Comparison of ENCODE assay signal across 14 mouse cellular contexts in the genomic region with DNA sequence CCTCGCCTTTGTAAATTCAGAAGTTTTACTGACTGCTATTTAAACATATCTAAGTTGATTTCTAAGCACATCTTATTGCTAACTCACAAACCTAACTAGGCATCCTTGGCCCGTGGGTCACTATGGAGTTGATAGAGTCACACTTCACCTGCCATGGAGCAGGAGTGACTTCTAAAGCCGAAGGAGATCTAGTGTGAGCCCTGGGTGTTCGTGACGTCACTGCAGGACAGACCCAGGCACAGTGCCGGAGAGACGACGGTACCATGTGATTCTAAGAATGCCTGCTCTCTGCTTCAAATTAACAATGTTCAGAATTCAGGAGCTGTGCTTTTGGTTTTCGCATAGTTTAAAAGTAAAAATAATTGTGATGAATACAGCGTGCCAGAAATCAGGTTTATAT. TPM values are rescaled to one million over a fixed set of nuclear protein-coding genes. Genes with fewer than 3 reads are reported as not detected.
DNase-seq lines count a peak whose midpoint lies in the region; ATAC-seq and TF ChIP-seq lines count a peak whose summit lies in the region.
"Had no signal": no experiment of that assay in that cellular context is flagged by ENCODE, and none has a peak within 500 bp of the region (broad histone marks: within the 10 kb centered on the region; RNA-seq: fewer than 3 reads in every experiment).

No protein-coding gene starts in this region.

- TF ChIP-seq POLR2A in cortical plate, adult 2 months (IDR thresholded peaks at IDR 0.05; ENCODE audit: extremely low read depth, insufficient read depth, low read length) = peak; percentile 40; the same call in 1 of the 2 replicates
- TF ChIP-seq POLR2A in limb, embryonic 14.5 days (IDR thresholded peaks at IDR 0.05; ENCODE audit: borderline replicate concordance, extremely low read depth, insufficient read depth, insufficient read length) = peak; percentile 37; the same call in 1 of the 2 replicates

- no peak for ATAC-seq in kidney, embryonic 14.5 days (ENCODE audit: low FRiP score, low TSS enrichment)
- ATAC-seq in neural tube, embryonic 13.5 days (ENCODE audit: low read depth) = no peak
- no peak for ATAC-seq in limb, embryonic 14.5 days (ENCODE audit: low FRiP score, low read depth)
- ATAC-seq: CD4-positive, CD25-positive, alpha-beta regulatory T cell, adult 4 months; intestine, postnatal 0 days had no signal

- H3K27ac ChIP-seq in kidney, embryonic 14.5 days (ENCODE audit: low read depth, low read length) = peak overlapping the region; percentile 15; the same call in 1 of the 2 replicates
- H3K27ac ChIP-seq in neural tube, embryonic 13.5 days (replicated peaks) = peak overlapping the region; percentile 40; the same call in 1 of the 2 replicates
- no peak overlapping the region for H3K27ac ChIP-seq in cortical plate, adult 2 months (ENCODE audit: insufficient read depth, low read length)
- 0 out of 2 replicates have a peak overlapping the region, but pooled peaks have one; percentile 21 for H3K27ac ChIP-seq in limb, embryonic 14.5 days (replicated peaks; ENCODE audit: low read depth, low read length)
- no peak overlapping the region for H3K27ac ChIP-seq in forebrain, embryonic 10.5 days

- H3K4me1 ChIP-seq in kidney, embryonic 14.5 days (ENCODE audit: control insufficient read depth, insufficient read depth, low read length) = peaks cover 14% of the 10 kb centered on the region
- H3K4me1 ChIP-seq in neural tube, embryonic 13.5 days (replicated peaks) = peaks cover 33% of the 10 kb centered on the region
- peaks cover 6% of the 10 kb centered on the region for H3K4me1 ChIP-seq in cortical plate, adult 2 months (ENCODE audit: control insufficient read depth, insufficient read depth, low read length)
- peaks cover 21% of the 10 kb centered on the region for H3K4me1 ChIP-seq in limb, embryonic 14.5 days (ENCODE audit: control insufficient read depth, insufficient read depth, low read length)
- H3K4me1 ChIP-seq in forebrain, embryonic 10.5 days = peaks cover 36% of the 10 kb centered on the region

- 60% methylated on average over 10 of the region's 10 CpGs for WGBS in kidney, embryonic 14.5 days
- 77% methylated on average over 10 of the region's 10 CpGs for WGBS in neural tube, embryonic 13.5 days
- 59% methylated on average over 10 of the region's 10 CpGs for WGBS in limb, embryonic 14.5 days
- 90% methylated on average over 10 of the region's 10 CpGs for WGBS in forebrain, embryonic 10.5 days

- H3K9me3 ChIP-seq in kidney, embryonic 14.5 days (ENCODE audit: control insufficient read depth, low read length) = no peaks in the 10 kb centered on the region
- H3K9me3 ChIP-seq in neural tube, embryonic 13.5 days = no peaks in the 10 kb centered on the region
- no peaks in the 10 kb centered on the region for H3K9me3 ChIP-seq in limb, embryonic 14.5 days (ENCODE audit: control insufficient read depth, low read length)
- H3K9me3 ChIP-seq in forebrain, embryonic 10.5 days = no peaks in the 10 kb centered on the region
- H3K9me3 ChIP-seq: hindbrain, embryonic 13.5 days had no signal

- H3K36me3 ChIP-seq in kidney, embryonic 14.5 days (ENCODE audit: control insufficient read depth, insufficient read depth, low read length) = peaks cover 25% of the 10 kb centered on the region
- peaks cover 32% of the 10 kb centered on the region for H3K36me3 ChIP-seq in neural tube, embryonic 13.5 days
- peaks cover 16% of the 10 kb centered on the region for H3K36me3 ChIP-seq in limb, embryonic 14.5 days (ENCODE audit: control insufficient read depth, insufficient read depth, low read length)
- peaks cover 43% of the 10 kb centered on the region for H3K36me3 ChIP-seq in forebrain, embryonic 10.5 days (replicated peaks)

- no peak overlapping the region for H3K4me3 ChIP-seq in kidney, embryonic 14.5 days (ENCODE audit: low read length)
- no peak overlapping the region for H3K4me3 ChIP-seq in neural tube, embryonic 13.5 days
- no peak overlapping the region for H3K4me3 ChIP-seq in cortical plate, adult 2 months (ENCODE audit: insufficient read depth, low read length)
- H3K4me3 ChIP-seq in limb, embryonic 14.5 days (replicated peaks; ENCODE audit: low read length) = no peak overlapping the region
- no peak overlapping the region for H3K4me3 ChIP-seq in forebrain, embryonic 10.5 days

- no peak overlapping the region for H3K9ac ChIP-seq in kidney, embryonic 14.5 days (ENCODE audit: low read depth, low read length)
- H3K9ac ChIP-seq in neural tube, embryonic 13.5 days = no peak overlapping the region
- no peak overlapping the region for H3K9ac ChIP-seq in limb, embryonic 14.5 days (ENCODE audit: low read depth, low read length, severe bottlenecking)

- H3K27me3 ChIP-seq in kidney, embryonic 14.5 days (ENCODE audit: control insufficient read depth, insufficient read depth, low read length) = no peaks in the 10 kb centered on the region
- H3K27me3 ChIP-seq in neural tube, embryonic 13.5 days = no peaks in the 10 kb centered on the region
- H3K27me3 ChIP-seq in limb, embryonic 14.5 days (ENCODE audit: control insufficient read depth, insufficient read depth, low read length) = no peaks in the 10 kb centered on the region
- no peaks in the 10 kb centered on the region for H3K27me3 ChIP-seq in forebrain, embryonic 10.5 days (ENCODE audit: poor library complexity, severe bottlenecking)
- H3K27me3 ChIP-seq: hindbrain, embryonic 13.5 days had no signal

- TF ChIP-seq CTCF in cortical plate, adult 2 months (IDR thresholded peaks at IDR 0.05; ENCODE audit: extremely low read depth, insufficient read depth, low read length) = no peak

- DNase-seq in kidney, adult 18-20 months = no peak
- DNase-seq in neural tube, embryonic 10.5 days (ENCODE audit: extremely low spot score, low spot score) = no peak
- no peak for DNase-seq in limb, embryonic 14.5 days (ENCODE audit: low spot score)
- DNase-seq in urinary bladder, postnatal 10 days (ENCODE audit: low spot score) = no peak
- no peak for DNase-seq in forebrain, embryonic 10.5 days (ENCODE audit: extremely low spot score, low spot score)
- DNase-seq: thymus, postnatal 4 days had no signal

- H3K4me2 ChIP-seq in kidney, embryonic 14.5 days (replicated peaks; ENCODE audit: low read depth, low read length) = no peak overlapping the region
- no peak overlapping the region for H3K4me2 ChIP-seq in neural tube, embryonic 13.5 days
- no peak overlapping the region for H3K4me2 ChIP-seq in limb, embryonic 14.5 days (replicated peaks; ENCODE audit: low read depth, low read length, severe bottlenecking)
- H3K4me2 ChIP-seq: heart, embryonic 11.5 days had no signal

RNA-seq across cellular contexts. Expression of a gene that starts 48.0 kb away (rescaled TPM):
- polyA plus RNA-seq in kidney, embryonic 14.5 days (2014; fragmentation: Nextera tagmentation; extraction: Ambion mirVana) = 15.2 and 16.2 TPM in 2 replicates
- polyA plus RNA-seq in neural tube, embryonic 13.5 days (2015; fragmentation: Nextera tagmentation; extraction: Ambion mirVana) = 129 and 142 TPM in 2 replicates
- polyA plus RNA-seq in cortical plate, adult 2 months (2012; rRNA removed) = 262 and 271 TPM in 2 replicates
- polyA plus RNA-seq in limb, embryonic 14.5 days (2012; rRNA removed) = 12.7 and 14.7 TPM in 2 replicates
- polyA plus RNA-seq in limb, embryonic 14.5 days (2014; fragmentation: Nextera tagmentation; extraction: Ambion mirVana) = 14.3 and 14.4 TPM in 2 replicates
- polyA plus RNA-seq in forebrain, embryonic 10.5 days (2016; fragmentation: Nextera tagmentation; extraction: Ambion mirVana) = 24.9 and 25.2 TPM in 2 replicates
- polyA plus RNA-seq: liver, adult 2 months had no signal

Comparison
In these comparisons a context has a peak if more than half of its experiments do, and no peak if none do; other contexts are left out.
1. H3K27ac ChIP-seq: peak in kidney, embryonic 14.5 days (single experiment), neural tube, embryonic 13.5 days (single experiment) and limb, embryonic 14.5 days (single experiment); none in cortical plate, adult 2 months (single experiment) and forebrain, embryonic 10.5 days (single experiment).